Mouse (Mus musculus): ENCODE results near the gene Dusp15. TPM values are rescaled to one million over a fixed set of nuclear protein-coding genes. Genes with fewer than 3 reads are reported as not detected.
A peak's percentile ranks its signal among the peaks of the same experiment; 100 is the strongest.

The Dusp15 gene
- 1 to 10 TPM in 1 of 2 experiments, under 1 TPM in 1; 0.62 to 3.3 TPM for total RNA-seq (2021)
- long read RNA-seq, experiment 1, partial matches to known transcripts: 0 of 1 reads
- long read RNA-seq, experiment 1, other reads (novel, unspliced or antisense): 1 of 1 reads
- long read RNA-seq, experiment 2: 0 reads

- intact Hi-C loops (cut with DNase I; ENCODE audit: low total_unique reads): no loop called here
- no peak for DNase-seq
These were observed at the start of gene Dusp15 for GRCm38 (mm10) chr2:152951065-152951849. Gene Dusp15, minus strand, starts transcription at chr2:152951698.

GRCm38 (mm10) chr2:152997046-152997445 is 45.5 kb upstream of the Dusp15 start:
- intact Hi-C loops (cut with DNase I; ENCODE audit: low total_unique reads): no loop called here
- DNase-seq: no peak

GRCm38 (mm10) chr2:152991529-152991928 is 40.0 kb upstream of the Dusp15 start:
- intact Hi-C loops (cut with DNase I; ENCODE audit: low total_unique reads): no loop called here
- no peak for DNase-seq

GRCm38 (mm10) chr2:152985582-152985981 is 34.1 kb upstream of the Dusp15 start:
- intact Hi-C loops (cut with DNase I; ENCODE audit: low total_unique reads): no loop called here

GRCm38 (mm10) chr2:152976991-152977390 is 25.5 kb upstream of the Dusp15 start:
- intact Hi-C loops (cut with DNase I; ENCODE audit: low total_unique reads): no loop called here

More at GRCm38 (mm10) chr2:152985582-152985981, 34.1 kb upstream of the Dusp15 start:
- DNase-seq: no peak

GRCm38 (mm10) chr2:152965555-152965954 is 14.1 kb upstream of the Dusp15 start:
- intact Hi-C loops (cut with DNase I; ENCODE audit: low total_unique reads): no loop called here
- no peak for DNase-seq

More at GRCm38 (mm10) chr2:152976991-152977390, 25.5 kb upstream of the Dusp15 start:
- no peak for DNase-seq

GRCm38 (mm10) chr2:152962091-152962793 is 10.7 kb upstream of the Dusp15 start, which contains the start of gene Ttll9:
Gene Ttll9, plus strand, starts transcription at chr2:152962485.
- DNase-seq: peak; percentile 59
- intact Hi-C loops (cut with DNase I; ENCODE audit: low total_unique reads): no loop called here

GRCm38 (mm10) chr2:152958116-152958515 is 6.6 kb upstream of the Dusp15 start:
- no peak for DNase-seq
- intact Hi-C loops (cut with DNase I; ENCODE audit: low total_unique reads): no loop called here

- intact Hi-C loops (cut with DNase I; ENCODE audit: low total_unique reads): no loop called here
- no peak for DNase-seq
These were observed 587 bp upstream of the Dusp15 start for GRCm38 (mm10) chr2:152951850-152952720.

- no peak for DNase-seq
- intact Hi-C loops (cut with DNase I; ENCODE audit: low total_unique reads): no loop called here
These were observed 987 bp downstream of the Dusp15 start for GRCm38 (mm10) chr2:152950358-152951064.

GRCm38 (mm10) chr2:152948438-152949020 is 3.0 kb downstream of the Dusp15 start:
- no peak for DNase-seq
- intact Hi-C loops (cut with DNase I; ENCODE audit: low total_unique reads): no loop called here

- intact Hi-C loops (cut with DNase I; ENCODE audit: low total_unique reads): no loop called here
- no peak for DNase-seq
These were observed 4.4 kb downstream of the Dusp15 start for GRCm38 (mm10) chr2:152947098-152947497.

- no peak for DNase-seq
- intact Hi-C loops (cut with DNase I; ENCODE audit: low total_unique reads): no loop called here
These were observed 7.5 kb downstream of the Dusp15 start for GRCm38 (mm10) chr2:152944013-152944412.

GRCm38 (mm10) chr2:152943568-152943967 is 7.9 kb downstream of the Dusp15 start:
- no peak for DNase-seq
- intact Hi-C loops (cut with DNase I; ENCODE audit: low total_unique reads): no loop called here

- DNase-seq: no peak
- intact Hi-C loops (cut with DNase I; ENCODE audit: low total_unique reads): no loop called here
These were observed 8.5 kb downstream of the Dusp15 start for GRCm38 (mm10) chr2:152942898-152943515.

- no peak for DNase-seq
- intact Hi-C loops (cut with DNase I; ENCODE audit: low total_unique reads): no loop called here
These were observed 9.7 kb downstream of the Dusp15 start for GRCm38 (mm10) chr2:152941776-152942175.

GRCm38 (mm10) chr2:152941106-152941505 is 10.4 kb downstream of the Dusp15 start:
- intact Hi-C loops (cut with DNase I; ENCODE audit: low total_unique reads): no loop called here
- no peak for DNase-seq

- intact Hi-C loops (cut with DNase I; ENCODE audit: low total_unique reads): no loop called here
- DNase-seq: no peak
These were observed 11.7 kb downstream of the Dusp15 start for GRCm38 (mm10) chr2:152939846-152940245.

All from gastrocnemius, postnatal 14 days (tissue).